Mouse (Mus musculus) erythroid progenitor cell, adult 5-6 weeks (primary cell): ENCODE results near the gene AU022252. TPM values are rescaled to one million over a fixed set of nuclear protein-coding genes. Genes with fewer than 3 reads are reported as not detected.

Source experiments
- ATAC-seq: replicated peaks from 2 replicates; pipeline ENCODE4 v1.8.0; 2016; ENCODE audit warnings: moderate number of reproducible peaks, mild to moderate bottlenecking, moderate TSS enrichment, inconsistent platforms; ENCODE audit not compliant: poor library complexity, low FRiP score, severe bottlenecking
- total RNA-seq, 2 experiments: library from RNA; stranded (forward) in 1 of 2; stranded (reverse) in 1 of 2; fragments of 150-400 nt in 1 of 2; fragments of 186-747, 209-891 nt in 1 of 2; gene quantifications; 2 replicates each; pipeline versions ENCODE4 v1.2.3 to v1.2.4; 2015 to 2017; ENCODE audit warnings: low replicate concordance in 2 of 2

Gene AU022252
- total RNA-seq, 2 experiments from 2014 or later, result 2.1 to 2.5 TPM

- no peak for ATAC-seq
Observed at GRCm38 (mm10) chr4:119245961-119246360, 13.4 kb upstream of the AU022252 start.

- no peak for ATAC-seq
Observed at GRCm38 (mm10) chr4:119245556-119245955, 13.0 kb upstream of the AU022252 start.

GRCm38 (mm10) chr4:119244468-119245240 is 12.1 kb upstream of the AU022252 start:
- no peak for ATAC-seq

- no peak for ATAC-seq
Observed at GRCm38 (mm10) chr4:119242571-119242970, 10.1 kb upstream of the AU022252 start.

- ATAC-seq, result no peak
Observed at GRCm38 (mm10) chr4:119241664-119242063, 9.2 kb upstream of the AU022252 start.

- peak; percentile 81 for ATAC-seq
Observed at GRCm38 (mm10) chr4:119239181-119239682, 6.7 kb upstream of the AU022252 start.

GRCm38 (mm10) chr4:119238661-119239060 is 6.1 kb upstream of the AU022252 start:
- peak; percentile 48 for ATAC-seq

- no peak for ATAC-seq
Observed at GRCm38 (mm10) chr4:119234348-119234747, 1.8 kb upstream of the AU022252 start.

- peak; percentile 36 for ATAC-seq
Observed at GRCm38 (mm10) chr4:119233256-119233901, 867 bp upstream of the AU022252 start.

- no peak for ATAC-seq
Observed at GRCm38 (mm10) chr4:119226751-119227150, 5.8 kb downstream of the AU022252 start.

GRCm38 (mm10) chr4:119225719-119226118 is 6.8 kb downstream of the AU022252 start:
- no peak for ATAC-seq

- no peak for ATAC-seq
Observed at GRCm38 (mm10) chr4:119224534-119224933, 8.0 kb downstream of the AU022252 start.

- ATAC-seq, result peak; percentile 81
Observed at GRCm38 (mm10) chr4:119223696-119224095, 8.8 kb downstream of the AU022252 start.

- ATAC-seq, result no peak
Observed at GRCm38 (mm10) chr4:119218169-119218568, 14.3 kb downstream of the AU022252 start, which contains the start of gene Tmem269. Gene Tmem269 (minus strand): TSS chr4:119218217.

GRCm38 (mm10) chr4:119216667-119217066 is 15.8 kb downstream of the AU022252 start:
- no peak for ATAC-seq

GRCm38 (mm10) chr4:119204672-119205071 is 27.8 kb downstream of the AU022252 start:
- ATAC-seq, result peak; percentile 92

- ATAC-seq, result no peak
Observed at GRCm38 (mm10) chr4:119198105-119198504, 34.4 kb downstream of the AU022252 start.

- ATAC-seq, result no peak
Observed at GRCm38 (mm10) chr4:119195582-119196320, 36.8 kb downstream of the AU022252 start.

- peak; percentile 75 for ATAC-seq
Observed at GRCm38 (mm10) chr4:119194909-119195581, 37.5 kb downstream of the AU022252 start, which contains the start of gene Svbp. Gene Svbp (plus strand): TSS chr4:119195306.

- no peak for ATAC-seq
Observed at GRCm38 (mm10) chr4:119192757-119193156, 39.8 kb downstream of the AU022252 start.
